Mouse (Mus musculus) skeletal muscle tissue, adult 2 months (tissue): ENCODE measurements at regions not wholly inside any gene's neighbourhood (a gene's known extent, or its start where the extent isn't known, plus 50 kb on each side); places are given as distances from the start of the nearest gene placed in this dataset.

Experiments
- DNase-seq: peaks from one replicate; pipeline ENCODE4 v3.0.0-alpha.2; 2012; ENCODE audit warnings: low read depth, low spot score

GRCm38 (mm10) chr1:183504103-183504841, 86.3 kb downstream of the Hhipl2 start:
- DNase-seq = peak; percentile 5

DNA sequence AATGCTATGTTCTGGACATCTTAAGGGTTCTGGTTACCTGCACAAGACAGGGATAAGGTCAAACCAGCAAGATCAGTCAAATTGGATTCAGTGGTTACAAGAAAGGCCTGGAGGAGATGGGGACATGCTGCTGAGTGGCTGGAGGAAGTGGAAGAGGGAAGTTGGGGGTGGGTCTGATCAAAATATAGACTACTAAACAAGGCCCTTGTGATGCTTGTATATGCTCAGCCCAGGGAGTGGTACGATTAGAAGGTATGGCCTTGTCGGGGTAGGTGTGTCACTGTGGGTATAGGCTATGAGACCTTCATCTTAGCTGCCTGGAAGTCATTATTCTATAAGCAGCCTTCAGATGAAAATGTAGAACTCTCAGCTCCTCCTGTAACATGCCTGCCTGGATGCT, 89.9 kb downstream of the Hhipl2 start:
- DNase-seq = no peak

GRCm38 (mm10) chr1:183510759-183511158, 92.7 kb downstream of the Hhipl2 start:
- DNase-seq = peak; percentile 35

- no peak for DNase-seq
Measured at GRCm38 (mm10) chr1:183513876-183514275, 95.9 kb downstream of the Hhipl2 start.

- DNase-seq = no peak
Measured at GRCm38 (mm10) chr1:183514281-183514983, 96.4 kb downstream of the Hhipl2 start.

GRCm38 (mm10) chr1:183514984-183515287, 96.9 kb downstream of the Hhipl2 start:
- no peak for DNase-seq

DNA sequence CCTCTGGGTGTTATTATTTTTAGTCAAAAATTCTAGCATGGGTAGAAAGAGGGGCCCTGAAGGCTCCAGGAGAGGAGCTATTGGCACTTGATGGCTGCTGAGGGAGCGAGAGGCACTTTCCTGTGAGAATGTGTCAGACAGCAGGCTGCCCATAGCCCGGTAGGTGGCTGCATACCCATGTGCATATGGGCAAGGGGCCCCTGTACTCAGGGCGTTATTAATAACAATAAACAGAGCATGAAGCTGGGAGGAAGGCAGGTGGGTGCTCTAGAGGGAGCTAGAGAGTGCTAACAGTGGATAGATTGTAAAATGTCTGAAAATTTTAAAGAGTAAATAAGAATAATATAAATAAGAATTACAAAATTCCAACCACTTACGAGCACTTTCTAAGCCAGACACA, 98.2 kb downstream of the Hhipl2 start:
- no peak for DNase-seq

DNA sequence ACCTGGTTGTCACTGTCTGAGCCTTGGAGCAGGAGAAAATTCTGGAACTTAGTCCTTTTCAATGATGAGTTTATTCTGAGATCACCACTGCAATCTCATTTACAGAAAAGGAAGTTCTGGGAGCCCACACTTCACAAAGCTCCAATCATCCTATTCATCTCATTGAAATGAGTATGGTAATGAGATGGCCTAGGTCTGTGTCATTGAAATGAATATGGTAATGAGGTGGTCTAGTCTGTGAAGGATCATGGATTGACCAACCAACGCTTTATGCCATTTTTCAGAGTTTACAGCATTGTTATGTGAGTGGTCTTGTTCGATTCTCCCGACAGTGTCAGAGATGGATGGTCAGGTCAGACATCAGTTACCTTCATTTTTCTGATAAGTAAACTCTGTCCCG, 99.2 kb downstream of the Hhipl2 start:
- no peak for DNase-seq

DNA sequence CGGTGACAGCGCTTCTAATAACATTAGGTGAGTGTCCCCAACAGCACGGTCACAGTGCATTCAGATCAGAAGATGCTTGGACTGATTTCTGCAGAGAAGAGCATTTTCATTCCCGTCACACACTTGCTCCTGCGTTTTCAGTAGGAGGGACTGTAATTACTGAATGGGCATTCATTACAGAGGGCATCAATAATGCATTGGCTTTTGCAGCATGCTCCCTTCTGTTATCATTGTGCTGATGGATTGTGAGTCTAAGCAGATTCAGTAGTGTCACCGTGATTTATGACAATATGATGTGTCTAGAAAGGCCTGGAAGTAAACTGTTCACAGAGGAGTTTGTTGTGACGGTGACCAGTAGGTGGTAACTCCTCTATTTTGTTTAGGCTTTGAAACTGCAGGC, 103.6 kb downstream of the Hhipl2 start:
- DNase-seq = no peak

GRCm38 (mm10) chr1:183533386-183533785, 115.4 kb downstream of the Hhipl2 start:
- no peak for DNase-seq

DNA sequence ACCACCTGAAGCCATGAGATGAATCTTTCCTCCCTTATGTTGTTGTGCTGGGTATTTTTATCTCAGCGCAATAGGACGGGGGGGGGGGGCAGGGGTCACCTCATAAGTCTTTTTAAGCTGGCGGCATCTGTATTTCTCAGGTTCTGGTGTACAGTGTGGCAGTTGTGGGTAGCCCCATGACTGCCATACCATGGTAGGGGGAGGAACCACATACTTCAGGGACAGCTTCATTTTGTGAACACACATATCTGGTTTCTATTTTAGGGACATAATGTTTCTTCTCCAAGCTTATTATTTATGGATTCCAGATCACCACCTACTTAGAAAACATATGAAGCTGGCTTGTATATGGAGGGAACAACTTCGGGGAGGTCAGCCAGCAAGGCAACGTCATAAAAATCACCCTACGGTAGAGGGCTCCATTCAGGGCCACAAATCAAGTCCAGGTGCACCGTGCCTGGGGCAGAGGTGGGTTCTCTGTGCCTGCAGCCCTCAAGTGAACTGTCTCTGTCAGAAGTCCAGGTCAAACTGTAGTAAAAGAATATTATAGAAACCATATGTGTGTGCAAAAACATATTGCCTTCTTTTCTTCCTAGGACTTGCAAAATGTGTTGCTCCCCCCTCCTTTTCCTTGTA, 130.9 kb downstream of the Hhipl2 start:
- DNase-seq = no peak

GRCm38 (mm10) chr1:183552617-183553016, 134.6 kb downstream of the Hhipl2 start:
- no peak for DNase-seq

GRCm38 (mm10) chr1:183553219-183553618, 135.2 kb downstream of the Hhipl2 start:
- DNase-seq = peak; percentile 6

GRCm38 (mm10) chr1:183562853-183563252, 144.8 kb downstream of the Hhipl2 start:
- DNase-seq = no peak

DNA sequence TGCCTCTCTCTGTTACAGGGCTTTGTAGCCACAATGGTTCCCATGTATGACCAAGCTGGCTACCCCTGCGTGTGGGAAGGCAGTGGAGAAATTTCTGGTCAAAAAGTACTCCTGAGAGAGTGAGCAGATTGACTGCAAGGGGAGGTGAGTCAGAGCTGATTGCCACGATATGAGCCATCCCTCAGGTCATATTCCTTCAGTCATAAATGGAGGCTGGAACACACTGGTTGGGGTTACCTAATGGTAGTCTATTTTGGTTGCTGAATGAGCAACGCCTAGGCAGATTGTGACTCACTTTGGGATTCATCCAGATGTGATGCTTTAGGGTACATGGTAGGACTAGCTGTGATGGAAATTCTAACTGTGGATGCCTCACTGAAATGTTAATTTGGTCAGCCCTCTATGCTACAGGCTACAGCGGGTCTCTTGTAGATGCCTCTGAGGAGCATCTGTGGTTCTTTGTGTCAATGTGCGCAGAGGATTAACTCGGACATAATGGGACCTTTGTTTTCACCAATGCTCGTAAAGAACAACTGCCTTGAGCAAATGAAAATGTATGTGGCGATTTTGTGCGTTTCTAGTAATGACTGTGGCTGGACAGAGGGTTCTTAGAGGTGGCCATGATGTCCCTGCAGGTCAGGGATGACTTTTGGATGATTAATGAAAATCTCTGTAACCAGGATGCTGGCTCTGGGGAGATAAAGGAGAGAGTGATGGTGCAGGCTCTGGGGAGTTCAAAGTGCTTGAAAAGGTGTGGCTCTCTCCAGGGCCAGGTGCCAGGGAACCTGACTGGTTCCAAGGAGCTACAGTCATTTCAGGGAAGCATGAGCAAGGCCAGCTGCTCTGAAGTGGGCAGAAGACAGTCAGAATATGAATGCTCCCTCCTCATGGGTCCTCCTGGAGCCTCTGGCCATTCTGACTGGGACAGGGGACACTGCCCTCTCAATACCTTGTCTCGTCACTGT, 155.9 kb downstream of the Hhipl2 start:
- peak; percentile 36 for DNase-seq

DNA sequence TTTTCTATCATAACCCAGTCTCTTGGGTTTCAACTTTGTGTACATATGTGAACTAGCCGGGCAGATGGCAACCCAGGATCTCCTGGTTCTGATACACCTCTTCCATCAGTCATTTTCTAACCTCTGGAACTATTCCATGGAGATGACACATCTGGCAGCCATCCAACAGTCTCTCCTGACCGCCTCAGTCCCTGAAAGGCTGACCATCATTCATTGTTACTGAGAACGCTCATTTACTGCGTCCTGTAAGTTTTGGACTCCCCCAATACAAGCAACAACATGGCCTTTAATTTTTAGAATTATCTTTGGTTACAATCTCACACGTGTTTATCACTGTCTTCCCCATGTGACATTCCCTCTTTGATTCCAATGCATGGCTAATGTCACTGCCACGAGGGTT, 166.8 kb downstream of the Hhipl2 start:
- no peak for DNase-seq

GRCm38 (mm10) chr1:183586406-183586805, 168.4 kb downstream of the Hhipl2 start:
- DNase-seq = no peak

- peak; percentile 6 for DNase-seq
Measured at GRCm38 (mm10) chr1:183595306-183595705, 177.3 kb downstream of the Hhipl2 start.

DNA sequence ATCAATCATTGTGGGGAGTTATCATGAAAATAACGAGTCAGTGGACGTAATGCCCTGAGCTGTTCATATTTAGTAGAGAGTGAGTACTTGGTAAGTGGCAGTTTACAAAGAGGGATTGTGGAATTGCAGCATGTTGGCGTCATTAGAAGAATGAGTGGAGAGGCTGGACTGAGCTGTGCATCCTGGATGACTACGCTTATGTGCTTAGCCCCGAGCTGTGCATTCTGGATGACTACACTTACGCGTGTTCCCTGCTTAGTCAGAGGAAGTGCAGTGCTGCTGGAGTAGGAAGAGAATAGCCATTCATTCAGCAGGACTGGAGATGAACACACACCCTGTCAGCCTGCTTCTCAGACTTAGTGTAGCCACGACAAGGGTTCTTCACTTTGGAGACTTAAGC, 182.5 kb downstream of the Hhipl2 start:
- DNase-seq = no peak

GRCm38 (mm10) chr1:183611966-183612694, 194.1 kb downstream of the Hhipl2 start:
- DNase-seq = no peak

GRCm38 (mm10) chr1:183619451-183620059, 201.5 kb downstream of the Hhipl2 start:
- no peak for DNase-seq
